Mouse (Mus musculus) left cerebral cortex, adult 8-10 months (tissue): ENCODE results near the gene Smarcb1. TPM values are rescaled to one million over a fixed set of nuclear protein-coding genes. Genes with fewer than 3 reads are reported as not detected.
"Not testable (repeated sequence)": the region's sequence is repeated elsewhere in the genome, so short reads cannot be mapped to it uniquely, and the experiment has no call there.

Source experiments
- DNase-seq, 2 experiments: peaks; one replicate each; pipeline ENCODE4 v3.0.0; 2022; ENCODE audit warnings: low spot score in 2 of 2
- total RNA-seq, 4 experiments: library from RNA; stranded (reverse); gene quantifications; 2 replicates each; pipeline ENCODE4 v1.2.4; 2022

The Smarcb1 gene
- total RNA-seq, 4 experiments from 2014 or later, result 85.8 to 88.5 (median 86.4) TPM

DNA sequence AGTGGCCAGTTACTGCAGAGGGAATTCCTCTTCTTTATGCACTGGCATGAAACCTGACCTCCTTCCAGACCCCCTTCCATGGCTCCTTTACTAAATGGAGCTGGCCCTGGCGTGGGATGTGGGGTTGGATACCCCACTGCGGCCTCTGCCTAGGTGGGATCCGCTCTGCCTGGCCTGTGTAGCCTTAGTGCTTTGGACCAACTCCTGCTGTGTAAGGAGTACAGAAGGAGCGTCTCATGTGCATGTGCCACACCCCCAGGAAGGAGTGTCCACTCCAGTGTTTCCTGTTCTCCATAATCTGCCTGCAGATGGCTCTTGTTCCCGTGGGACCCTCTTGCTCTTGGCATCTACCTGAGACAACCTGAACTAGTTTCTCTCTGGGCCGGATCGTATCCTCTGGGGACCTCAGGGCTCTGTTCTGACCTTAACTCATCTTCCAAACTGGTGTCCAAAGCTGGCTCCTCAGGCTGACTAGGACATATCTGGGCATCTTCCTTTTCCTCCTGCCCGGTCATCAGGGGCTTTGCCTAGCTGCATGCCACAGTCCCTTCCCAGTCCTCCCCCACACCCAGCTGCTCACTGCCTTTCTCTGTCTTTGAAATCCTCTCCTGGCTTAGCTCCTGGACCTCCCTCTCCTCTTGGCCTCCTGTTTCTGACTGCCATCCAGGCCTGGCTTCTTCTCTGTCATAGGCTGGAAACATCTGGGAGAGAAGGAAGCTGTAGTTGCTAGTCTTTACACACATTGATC, 31.8 kb downstream of the Smarcb1 start:
- no peak for DNase-seq

DNA sequence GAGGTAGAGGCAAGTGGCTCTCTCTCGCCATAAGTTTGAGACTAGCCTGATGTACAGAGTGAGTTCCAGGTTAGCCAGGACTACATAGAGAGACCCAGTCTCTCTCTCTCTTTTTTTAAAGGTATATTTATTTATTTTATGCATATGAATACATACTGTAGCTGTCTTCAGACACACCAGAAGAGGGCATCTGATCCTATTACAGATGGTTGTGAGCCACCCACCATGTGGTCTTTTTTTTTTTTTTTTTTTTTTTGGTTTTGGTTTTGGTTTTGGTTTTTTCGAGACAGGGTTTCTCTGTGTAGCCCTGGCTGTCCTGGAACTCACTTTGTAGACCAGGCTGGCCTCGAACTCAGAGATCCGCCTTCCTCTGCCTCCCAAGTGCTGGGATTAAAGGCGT, 33.9 kb downstream of the Smarcb1 start:
- not testable (repeated sequence) for DNase-seq

DNA sequence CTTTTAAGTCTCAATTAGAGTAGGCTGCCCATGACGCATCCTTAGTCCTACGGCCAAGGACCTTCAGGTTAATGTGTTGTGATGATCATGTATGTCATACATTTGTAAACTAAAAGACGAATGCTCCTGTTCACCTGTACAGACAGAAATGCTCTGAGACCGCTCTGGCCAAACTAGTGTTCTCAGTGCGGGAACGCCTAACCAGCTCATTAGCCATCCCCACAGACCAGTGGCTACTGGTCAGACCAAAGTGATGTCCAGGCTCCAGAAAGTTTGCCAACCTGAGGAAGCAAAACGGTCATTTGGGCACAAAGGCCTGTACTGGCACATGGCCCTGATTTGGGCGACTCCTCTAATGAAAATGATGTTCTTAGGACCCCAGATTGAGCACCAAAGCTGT, 36.7 kb downstream of the Smarcb1 start:
- DNase-seq, result no peak

DNA sequence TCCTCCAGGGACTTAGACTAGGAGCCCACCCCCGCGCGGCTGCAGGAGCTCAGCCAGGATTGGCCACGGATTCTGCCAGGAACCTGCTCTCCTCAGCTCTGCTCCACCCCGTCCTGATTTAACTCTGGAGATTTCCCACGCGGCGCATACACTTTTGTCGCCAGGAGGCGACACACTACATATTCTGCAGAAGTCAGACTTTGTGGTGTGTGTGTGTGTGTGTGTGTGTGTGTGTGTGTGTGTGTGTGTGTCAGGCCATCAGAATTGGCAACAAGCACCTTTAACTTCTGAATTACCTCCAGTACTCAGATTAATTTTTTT, 38.2 kb downstream of the Smarcb1 start:
- peak; percentile 49 to 86 for DNase-seq

DNA sequence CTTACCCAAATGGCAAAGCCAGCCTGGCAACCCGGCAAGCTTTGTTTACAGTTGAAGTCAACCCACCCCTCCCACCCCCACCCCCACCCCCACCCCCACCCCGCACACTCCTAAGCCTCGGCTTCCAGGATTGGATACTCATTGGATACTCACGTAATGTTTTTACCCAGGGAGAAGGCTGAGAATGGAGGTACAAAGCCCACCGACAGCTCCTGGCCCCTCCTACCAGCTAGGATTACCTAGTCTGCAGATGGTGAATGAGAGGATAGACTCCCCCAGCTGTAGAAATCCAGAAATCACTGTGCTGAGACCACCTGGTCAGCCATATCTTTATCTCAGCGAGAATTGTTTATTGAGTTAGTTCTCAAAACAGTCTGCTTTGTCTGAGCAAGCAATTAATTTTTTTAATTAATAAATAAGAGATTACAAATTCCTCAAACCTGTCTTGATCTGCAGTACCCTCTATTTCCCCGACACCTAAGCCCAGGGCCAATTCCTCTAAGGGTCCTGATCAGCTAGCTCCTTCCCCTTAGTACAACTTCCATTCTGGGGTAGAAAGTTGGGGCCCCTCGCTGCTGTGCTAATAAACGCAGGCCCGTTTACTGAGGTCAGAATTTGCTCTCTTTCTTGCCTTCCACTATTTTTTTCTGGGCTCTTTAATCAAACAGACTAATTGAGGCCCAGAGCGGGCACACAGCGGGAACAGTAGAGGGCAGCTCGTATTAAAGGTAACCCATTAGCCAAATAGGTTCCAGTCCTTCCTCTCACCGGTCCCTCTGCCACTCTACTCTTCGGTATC, 38.8 kb downstream of the Smarcb1 start:
- DNase-seq, result no peak

DNA sequence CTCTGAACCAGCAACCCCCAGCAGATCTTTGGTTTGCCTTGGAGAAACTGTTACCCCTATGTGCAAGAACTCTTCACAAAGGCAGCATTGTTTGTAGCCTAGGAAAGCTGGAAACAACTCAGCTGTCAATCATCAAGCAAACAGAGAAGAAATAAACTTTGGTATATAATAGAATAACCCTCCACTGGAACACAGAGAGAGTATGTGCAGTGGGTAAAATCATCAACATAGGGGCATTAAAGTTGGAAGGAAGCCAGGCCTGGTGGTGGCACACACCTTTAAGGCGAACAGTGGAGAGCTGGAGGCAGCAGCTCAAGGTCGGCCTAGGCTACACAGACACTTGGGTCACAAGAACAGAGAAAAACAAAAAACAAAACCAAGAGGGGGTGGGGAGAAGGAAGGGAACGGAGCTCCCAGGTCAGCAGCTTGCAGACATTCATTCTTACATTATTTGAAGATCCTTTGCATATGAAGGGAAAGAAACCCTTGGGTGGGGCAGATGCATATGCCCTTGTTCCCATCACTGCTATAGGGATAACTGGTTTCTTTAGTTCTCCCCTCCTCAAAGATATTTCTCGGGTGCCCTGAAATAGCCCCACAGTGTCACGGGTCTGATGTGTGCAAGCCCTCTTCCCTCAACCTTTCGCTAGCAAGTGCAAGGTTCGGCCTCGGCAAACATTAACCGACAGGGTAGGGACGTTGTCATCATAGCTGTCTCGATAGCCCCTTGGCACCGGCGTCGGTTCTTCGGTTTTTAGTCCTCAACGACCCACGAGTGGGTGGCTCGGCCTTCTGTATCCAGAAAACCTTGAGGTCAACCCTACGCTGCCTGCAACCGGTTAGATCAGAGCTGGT, 39.6 kb downstream of the Smarcb1 start:
- no peak for DNase-seq

DNA sequence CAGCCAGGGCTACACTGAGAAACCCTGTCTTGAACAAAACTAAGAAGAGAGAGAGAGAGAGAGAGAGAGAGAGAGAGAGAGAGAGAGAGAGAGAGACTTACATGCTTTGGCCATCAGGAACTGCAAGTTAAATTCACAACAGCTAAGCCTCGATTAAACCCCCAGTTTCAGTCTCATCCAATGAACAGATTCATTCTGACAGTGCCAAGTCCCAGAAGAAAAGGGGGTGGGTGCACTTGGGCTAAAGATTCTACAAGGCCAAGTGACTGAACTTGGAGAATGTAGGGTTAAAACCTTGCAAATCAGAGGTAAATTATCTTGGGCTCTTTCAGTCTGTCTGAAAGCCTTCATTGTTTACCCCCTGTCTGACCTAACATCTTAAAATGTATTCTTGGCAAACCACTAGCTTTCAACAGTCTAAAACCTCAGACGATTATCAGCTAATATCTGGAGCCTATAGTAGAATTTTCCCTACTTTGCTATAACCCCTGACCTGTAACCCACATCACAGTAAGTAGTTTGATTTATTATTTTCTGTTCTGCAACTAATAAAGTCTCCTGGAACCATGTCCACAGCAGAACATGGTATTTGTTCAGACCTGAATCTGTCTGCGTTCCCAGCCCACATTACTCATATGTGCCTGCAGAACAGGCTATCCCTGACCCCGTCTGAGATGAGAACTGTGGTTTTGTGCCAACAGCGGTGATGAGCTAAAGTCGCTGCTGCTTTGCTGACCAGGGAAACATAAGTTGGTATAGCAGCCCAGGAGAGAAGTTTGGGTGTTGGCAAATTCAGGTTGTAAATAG, 40.4 kb downstream of the Smarcb1 start:
- DNase-seq, result no peak

DNA sequence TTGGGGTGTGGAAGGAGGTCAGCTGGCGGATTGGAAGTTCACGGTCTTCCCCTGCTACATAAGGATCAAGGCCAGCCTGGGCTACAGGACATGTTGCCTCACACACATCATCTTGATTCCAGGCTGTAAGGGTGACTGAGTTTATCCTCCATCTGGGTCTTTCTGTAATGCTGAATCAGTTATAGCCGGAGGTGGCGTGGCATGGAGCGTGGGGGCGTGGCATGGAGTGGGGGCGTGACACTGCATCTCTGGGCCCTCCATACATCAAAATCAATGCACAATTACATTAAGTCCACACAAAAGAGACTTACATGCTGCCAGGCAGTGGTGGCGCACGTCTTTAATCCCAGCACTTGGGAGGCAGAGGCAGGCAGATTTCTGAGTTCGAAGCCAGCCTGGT, 41.1 kb downstream of the Smarcb1 start:
- DNase-seq, result no peak

DNA sequence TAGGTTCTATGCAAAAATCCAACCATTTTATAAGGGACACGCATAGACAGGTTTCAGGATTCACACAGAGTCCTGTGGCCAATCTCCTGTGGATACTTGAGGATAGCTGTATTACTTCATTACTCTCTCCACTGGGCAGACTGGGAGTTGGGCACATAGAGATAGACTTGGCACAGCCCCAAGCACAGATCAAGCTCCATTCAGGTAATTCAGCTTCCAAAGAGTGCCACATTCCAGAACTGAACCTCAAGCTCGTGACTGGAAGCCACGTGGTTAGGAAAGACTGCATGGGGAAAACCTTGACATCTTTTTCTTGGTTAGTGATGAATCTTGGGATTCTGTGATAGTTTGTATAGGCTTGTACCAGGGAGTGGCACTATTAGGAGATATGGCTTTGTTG, 42.6 kb downstream of the Smarcb1 start:
- DNase-seq, result no peak

DNA sequence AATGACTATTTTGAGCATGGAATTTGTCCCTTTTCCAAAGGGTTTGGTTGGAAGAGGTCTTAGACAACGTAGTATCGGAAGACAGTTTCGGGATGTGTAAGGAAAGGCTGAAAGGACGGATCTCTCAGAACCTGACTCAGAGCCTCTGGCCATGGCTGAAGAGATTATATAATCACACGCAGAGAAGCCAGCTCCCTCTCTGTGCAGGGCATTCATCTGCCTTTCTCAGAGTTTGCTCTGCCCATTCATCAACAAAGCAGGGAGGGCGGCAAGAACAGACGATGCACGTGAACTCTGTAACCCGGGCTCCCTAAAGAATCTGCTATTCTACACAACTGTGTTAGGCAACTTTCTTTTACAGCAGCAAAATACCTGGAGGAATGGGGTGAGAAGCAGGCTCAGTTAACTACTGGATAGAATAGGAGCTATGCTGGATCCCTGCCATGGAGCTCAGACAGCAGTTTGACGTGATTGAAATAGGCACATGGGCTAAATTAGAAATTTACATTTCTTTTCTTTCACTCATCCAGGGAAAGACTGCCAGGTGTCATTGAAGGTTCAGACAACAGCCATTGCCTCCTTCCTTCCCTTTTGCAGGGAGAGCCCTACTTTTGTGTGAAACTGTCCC, 47.8 kb downstream of the Smarcb1 start:
- no peak for DNase-seq

DNA sequence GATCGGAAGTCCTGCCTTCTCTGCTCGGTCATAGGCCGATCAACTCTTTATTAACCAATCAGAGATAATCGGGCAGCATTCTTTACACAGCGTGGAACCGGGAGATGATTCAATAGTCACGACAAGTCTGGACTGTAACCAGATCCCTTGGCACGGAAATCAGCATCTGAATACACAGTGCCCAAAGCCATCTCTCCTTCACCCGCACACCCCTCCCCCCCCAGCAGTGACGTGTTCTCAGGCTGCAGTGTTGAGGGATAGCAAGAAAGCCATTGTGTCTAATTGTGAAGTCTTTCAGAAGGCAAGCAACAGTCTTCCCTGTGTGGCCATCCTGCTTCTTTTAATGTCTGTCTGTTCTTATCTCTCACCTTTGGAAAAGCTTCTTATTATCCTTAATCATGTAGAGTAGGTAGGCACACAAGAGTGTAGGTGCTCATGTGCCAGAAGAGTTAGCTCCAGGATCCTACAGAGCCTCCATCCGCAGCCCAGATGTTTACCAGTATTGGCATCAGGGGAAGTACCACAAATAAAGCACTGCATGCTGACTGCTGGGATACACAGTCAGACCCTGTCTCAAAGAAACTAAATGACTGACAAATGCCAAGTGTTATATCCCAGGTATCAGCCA, 48.4 kb downstream of the Smarcb1 start:
- DNase-seq, result peak; percentile 42 to 86

DNA sequence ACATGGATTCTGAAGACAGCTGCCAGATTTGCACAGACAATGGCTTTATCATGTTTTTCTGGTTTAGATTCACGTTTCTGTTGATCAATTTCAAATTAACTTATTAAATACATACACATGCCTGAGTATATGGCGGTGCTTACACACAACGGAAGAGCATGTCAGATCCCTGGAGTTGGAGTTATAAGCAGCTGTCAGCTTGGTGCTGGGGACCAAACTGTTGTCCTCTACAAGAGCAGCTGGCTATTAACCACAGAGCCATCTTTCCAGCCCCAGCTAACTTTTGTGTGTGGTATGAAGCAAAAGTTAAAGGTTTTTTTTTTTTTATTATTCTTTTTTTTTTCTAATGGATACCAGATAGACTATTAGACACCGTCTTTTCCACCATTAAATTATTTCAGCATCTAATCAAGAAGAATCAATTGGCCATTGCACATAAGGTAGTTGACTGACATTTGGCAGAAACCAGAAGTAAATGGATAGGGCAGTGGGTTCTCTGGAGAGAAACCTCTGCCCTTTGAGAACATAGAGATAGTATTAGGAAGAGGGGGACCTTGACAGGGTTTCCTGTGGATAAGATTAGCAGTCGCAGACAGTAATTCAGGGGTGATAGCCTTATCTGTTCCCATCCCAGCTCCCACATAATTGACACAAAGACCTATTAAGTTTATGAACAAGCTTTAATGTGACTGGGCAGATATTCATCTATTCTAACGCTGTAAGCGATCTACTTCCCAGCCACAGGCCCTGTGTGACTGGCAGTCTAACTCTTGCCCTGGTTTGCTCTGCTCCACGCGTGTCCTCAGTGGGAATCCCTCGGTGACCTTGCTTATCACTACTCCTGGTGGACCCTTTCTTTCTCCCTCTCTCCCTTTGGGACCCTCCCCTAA, 49.1 kb downstream of the Smarcb1 start:
- no peak for DNase-seq

DNA sequence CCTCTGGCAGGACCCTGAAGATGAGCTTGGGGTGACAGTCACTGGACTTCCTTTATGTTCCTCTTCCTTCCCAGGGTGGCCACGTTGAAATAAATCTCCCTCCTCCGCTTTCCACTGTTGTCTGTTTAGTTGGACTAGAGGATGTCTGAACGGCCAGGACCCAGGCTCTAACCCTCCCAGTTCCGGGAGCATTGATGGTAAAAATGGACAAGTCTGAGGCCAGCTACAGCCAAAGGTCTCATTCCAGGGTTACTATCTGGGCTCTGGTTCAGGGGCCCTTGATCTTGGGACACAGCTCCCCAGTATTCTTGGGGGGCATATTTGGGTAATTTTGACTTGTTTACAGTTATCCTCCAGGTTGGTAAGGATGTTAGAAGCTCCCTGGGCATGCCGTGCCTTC, 59.8 kb downstream of the Smarcb1 start:
- DNase-seq, result no peak

DNA sequence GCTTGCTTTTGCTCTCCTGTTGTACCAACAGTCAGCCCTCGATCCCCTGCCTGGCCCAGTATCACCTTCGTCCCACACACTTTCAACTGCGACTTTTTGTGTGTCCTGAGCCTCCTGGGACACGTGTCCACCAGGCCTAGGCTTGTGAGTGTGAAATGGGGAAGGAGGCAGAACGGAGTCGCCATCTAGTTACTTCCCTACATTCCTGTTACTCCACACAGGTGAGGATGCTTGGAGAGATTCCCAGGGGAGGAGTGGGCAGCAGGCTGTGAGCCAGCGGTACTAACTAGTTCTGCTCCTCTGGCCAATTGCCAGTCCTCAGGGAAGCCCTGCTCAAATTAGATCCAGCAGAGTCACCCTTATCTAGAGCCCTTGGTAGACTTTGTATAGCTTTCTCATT, 60.7 kb downstream of the Smarcb1 start:
- no peak for DNase-seq

DNA sequence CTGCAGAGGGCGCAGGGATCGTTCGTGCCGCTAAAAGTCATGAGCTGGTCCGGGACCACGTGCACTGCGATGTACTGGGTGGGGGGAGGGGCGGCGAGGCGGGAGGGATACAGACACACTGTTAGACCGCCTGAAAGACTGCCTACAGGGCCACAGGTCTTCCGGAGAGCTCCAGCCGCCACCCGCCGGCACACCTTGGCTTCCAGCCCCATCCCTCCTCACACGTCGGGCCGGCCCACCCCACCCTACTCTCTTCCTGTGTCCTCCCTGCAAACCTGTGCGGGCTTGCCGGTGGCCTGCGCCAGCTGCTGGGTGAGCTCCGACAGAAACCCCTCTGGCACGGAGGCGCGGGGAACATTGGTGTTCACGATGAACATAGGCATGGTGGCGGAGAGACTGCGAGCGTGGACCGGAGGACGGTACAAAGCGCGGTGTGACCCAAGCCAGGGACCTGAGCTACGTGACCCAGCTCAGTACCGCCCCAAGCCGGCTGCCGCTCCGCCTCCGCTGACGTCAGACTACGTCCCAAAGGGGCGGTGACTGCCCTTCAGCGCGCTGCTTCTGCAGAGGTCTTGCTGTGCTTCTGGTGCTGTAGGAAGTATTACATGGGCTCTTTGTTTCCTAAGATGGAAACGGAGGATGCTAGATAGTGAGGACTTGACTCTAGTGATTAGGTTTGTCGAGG, 61.5 kb downstream of the Smarcb1 start, which contains the start of gene Mif:
Gene Mif (minus strand): TSS at position 455 of the 685 bp plus-strand sequence.
- DNase-seq, result peak; percentile 70 to 80

DNA sequence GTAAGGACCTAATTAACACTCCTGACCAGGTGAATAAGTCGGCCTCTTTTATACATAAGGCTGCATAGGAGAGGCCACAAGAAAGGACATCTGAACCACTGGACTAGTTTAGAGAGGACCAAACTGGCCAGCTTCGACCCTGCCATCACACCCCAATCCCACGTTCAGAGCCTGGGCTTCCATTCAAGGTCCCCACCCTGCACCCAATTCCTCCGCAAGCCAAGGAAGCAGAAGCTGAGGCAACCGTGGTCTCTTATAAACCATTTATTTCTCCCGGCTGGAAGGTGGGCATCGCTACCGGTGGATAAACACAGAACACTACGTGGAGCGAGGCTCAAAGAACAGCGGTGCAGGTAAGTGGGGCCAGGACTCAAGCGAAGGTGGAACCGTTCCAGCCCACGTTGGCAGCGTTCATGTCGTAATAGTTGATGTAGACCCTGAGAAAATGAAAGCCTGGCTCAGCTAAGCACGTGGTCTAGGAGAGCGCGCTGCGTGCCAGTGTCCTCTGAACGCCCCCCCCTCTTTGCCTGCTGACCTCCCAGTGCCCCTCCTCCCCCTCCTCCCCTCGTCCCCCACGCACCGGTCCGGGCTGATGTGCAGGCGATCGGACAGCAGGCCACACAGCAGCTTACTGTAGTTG, 62.2 kb downstream of the Smarcb1 start:
- no peak for DNase-seq

DNA sequence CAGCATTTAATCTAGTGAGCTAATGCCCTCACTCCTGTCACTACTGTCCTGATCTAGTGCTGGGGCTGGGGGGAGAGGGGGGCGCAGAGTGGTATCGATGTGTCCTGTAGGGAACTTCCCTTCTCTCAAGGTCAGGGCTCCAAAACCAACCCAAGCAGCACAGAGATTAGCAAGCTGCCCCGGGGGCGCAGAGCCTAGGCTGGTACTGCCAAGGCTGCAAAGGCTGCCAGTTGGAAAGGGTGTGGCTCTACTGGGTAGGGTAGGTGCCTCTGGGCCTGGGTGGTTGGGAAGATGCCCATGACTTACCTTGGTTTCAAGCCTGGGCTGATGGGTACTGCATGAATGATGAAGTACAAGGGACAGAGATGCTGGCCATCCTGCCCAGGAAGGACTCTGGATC, 63.8 kb downstream of the Smarcb1 start:
- DNase-seq, result no peak

DNA sequence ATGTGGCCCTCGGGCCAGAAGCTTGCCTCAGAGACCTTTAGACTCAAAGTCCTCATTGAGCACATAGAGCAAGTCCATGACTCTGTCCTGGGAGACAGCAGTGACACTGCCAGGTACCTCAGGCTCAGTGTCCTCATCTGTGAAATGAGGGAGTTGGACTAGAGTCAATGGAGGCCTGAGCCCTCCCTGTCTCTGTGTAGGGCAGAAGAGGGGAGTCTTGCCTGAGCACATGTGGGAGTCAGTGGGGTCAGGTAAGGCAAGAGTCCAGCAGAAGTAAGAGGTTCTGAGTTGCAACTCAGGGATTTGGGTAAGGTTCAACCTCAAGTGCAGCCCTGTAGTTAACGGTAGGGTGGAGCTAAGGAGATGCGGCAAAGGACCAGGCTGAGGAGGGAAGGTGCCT, 64.4 kb downstream of the Smarcb1 start:
- no peak for DNase-seq
